Mouse (Mus musculus) hindbrain, embryonic 16.5 days (tissue): Measurements from ENCODE around the gene Rpl41. TPM values are rescaled to one million over a fixed set of nuclear protein-coding genes. Genes with fewer than 3 reads are reported as not detected.

Source experiments
- ATAC-seq: fragments of 200-750 bp; cut with Nextera tagmentation; 2 replicates; pipeline ENCODE4 v1.8.0; 2017; ENCODE audit warnings: moderate TSS enrichment, moderate library complexity
- H3K27ac ChIP-seq: fragments of 300-500 bp; sonication (generic); 2 replicates; pipeline ENCODE4 v1.5.1; 2014; ENCODE audit warnings: low read depth, mild to moderate bottlenecking, control low read depth, low read length, moderate library complexity
- H3K27me3 ChIP-seq: fragments of 300-500 bp; sonication (generic); replicated peaks from 2 replicates; pipeline ENCODE4 v1.6.1; 2014; ENCODE audit warnings: low read length; ENCODE audit not compliant: control insufficient read depth, insufficient read depth
- H3K36me3 ChIP-seq: fragments of 300-500 bp; sonication (generic); 2 replicates; pipeline ENCODE4 v1.6.1; 2014; ENCODE audit warnings: mild to moderate bottlenecking, low read length, moderate library complexity, mixed read lengths; ENCODE audit not compliant: control insufficient read depth, insufficient read depth
- H3K4me1 ChIP-seq: fragments of 300-500 bp; sonication (generic); 2 replicates; pipeline ENCODE4 v1.6.1; 2014; ENCODE audit warnings: low read depth, low read length; ENCODE audit not compliant: control insufficient read depth, insufficient read depth
- H3K4me2 ChIP-seq: fragments of 300-500 bp; sonication (generic); 2 replicates; pipeline ENCODE4 v1.6.1; 2014; ENCODE audit warnings: mild to moderate bottlenecking, low read length, control low read depth, moderate library complexity
- H3K4me3 ChIP-seq: fragments of 300-500 bp; sonication (generic); 2 replicates; pipeline ENCODE4 v1.5.1; 2014; ENCODE audit warnings: mild to moderate bottlenecking, low read length, control low read depth, moderate library complexity
- H3K9ac ChIP-seq: fragments of 300-500 bp; sonication (generic); 2 replicates; pipeline ENCODE4 v1.6.1; 2014; ENCODE audit warnings: low read depth, mild to moderate bottlenecking, control low read depth, low read length, moderate library complexity
- H3K9me3 ChIP-seq: fragments of 300-500 bp; sonication (generic); 2 replicates; pipeline ENCODE4 v1.6.1; 2014; ENCODE audit warnings: mild to moderate bottlenecking, low read length, moderate library complexity; ENCODE audit not compliant: control insufficient read depth
- WGBS: fragments of 180-500 bp; shearing (Covaris S2); extraction: QIAGEN DNeasy Blood & Tissue Kit; methylation state at CpG from one replicate; pipeline ENCODE4 v1.1.7; 2014; 5-methylcytosine and 5-hydroxymethylcytosine counted together
- microRNA-seq: library from miRNA; unstranded; fragments of <30 nt; microRNA quantifications from one replicate; pipeline ENCODE4, GENCODE M21; 2017
- polyA plus RNA-seq: library from polyadenylated mRNA; unstranded; fragments of >200 nt; fragmentation: Nextera tagmentation; extraction: Ambion mirVana; gene quantifications from 2 replicates; pipeline ENCODE4 v1.2.1, GENCODE M21; 2015

The Rpl41 gene
- polyA plus RNA-seq, 1 experiment from 2014 or later: 2,091 TPM

DNA sequence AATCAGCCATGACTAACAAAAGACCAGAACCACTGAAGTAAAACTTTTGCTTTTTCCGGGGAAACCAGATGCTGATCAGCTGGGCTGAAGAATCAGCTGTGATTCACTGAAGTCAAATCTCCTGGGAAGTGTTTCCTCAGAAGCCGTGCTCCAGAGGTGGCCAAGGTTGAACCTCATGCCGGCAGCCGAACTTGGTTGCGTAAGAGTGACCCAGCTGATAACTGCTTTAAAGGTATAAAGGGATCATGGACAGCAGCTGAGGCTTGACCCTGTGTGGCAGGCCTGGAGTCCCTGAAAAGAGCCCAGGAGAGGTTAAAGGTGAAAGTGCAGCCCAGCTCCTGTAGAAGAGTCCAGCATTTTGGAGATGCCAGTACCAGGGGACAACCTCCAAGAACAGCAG is 46.8 kb downstream of the Rpl41 start:
- Histone ChIP-seq H3K4me2 (no peak overlapping the region), H3K9ac (no peak overlapping the region), H3K36me3 (no peaks in the 10 kb centered on the region), H3K4me1 (peaks cover 13% of the 10 kb centered on the region), H3K27me3 (no peaks in the 10 kb centered on the region), H3K9me3 (no peaks in the 10 kb centered on the region), H3K4me3 (no peak overlapping the region), H3K27ac (no peak overlapping the region)
- ATAC-seq: no peak
- WGBS: 78% methylated on average over 5 of the region's 5 CpGs

DNA sequence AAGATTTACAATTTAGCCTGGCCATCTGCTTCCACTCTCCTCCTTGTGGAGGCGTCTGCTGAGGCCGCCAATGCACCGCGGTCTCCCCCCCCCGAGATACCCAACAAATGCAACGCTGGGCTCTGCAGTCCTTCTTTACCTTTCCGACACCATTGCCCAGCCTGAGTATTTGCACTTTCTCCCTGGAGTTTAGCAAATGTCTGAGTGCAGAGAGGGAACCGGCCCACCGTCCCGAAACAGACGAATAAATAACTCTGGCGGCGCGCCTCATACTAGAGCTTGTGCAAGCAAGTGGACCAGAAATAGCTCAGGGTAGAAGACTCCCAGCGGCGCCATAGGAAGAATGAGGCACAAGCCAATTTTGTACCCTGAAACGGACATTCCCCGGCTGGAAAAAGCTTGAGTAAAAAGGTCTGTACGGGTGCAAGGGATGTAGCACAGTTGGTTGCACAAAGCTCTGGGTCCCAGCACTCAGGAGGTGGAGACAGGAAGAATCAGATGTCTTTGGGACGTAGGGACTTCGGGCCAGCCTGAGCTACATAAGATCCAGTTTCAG is 49.9 kb downstream of the Rpl41 start:
- Histone ChIP-seq H3K36me3 (no peaks in the 10 kb centered on the region), H3K9ac (peak overlapping the region; percentile 69), H3K27me3 (no peaks in the 10 kb centered on the region), H3K27ac (peak overlapping the region; percentile 82), H3K4me1 (peaks cover 25% of the 10 kb centered on the region), H3K4me3 (peak overlapping the region; percentile 64), H3K4me2 (peak overlapping the region; percentile 79), H3K9me3 (no peaks in the 10 kb centered on the region)
- ATAC-seq: peak; percentile 38
- 1% methylated on average over 21 of the region's 21 CpGs for WGBS

DNA sequence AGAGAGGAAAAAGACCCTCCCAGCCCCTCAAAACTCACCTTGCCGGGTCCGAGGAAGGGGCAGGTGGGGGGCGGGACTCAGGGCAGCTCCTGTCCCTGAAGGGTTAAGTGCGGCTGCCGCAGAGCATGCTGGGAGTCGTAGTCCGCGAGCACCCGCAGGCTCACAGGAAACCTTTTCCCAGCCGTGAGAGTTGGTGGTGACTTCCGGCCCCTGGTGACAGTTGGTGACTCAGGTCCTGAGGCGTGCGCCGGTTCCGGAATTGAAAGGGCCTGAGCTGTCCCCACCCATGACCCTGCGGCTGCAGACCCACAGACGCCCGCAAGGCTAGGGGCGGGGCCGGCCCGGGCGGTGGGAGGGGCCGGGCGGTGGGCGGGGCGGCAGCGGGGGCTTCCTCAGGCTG is 50.5 kb downstream of the Rpl41 start, which contains the start of gene Myl6b:
TSS of gene Myl6b (minus strand) at position 96 of the 400 bp plus-strand sequence.
- Histone ChIP-seq H3K36me3 (no peaks in the 10 kb centered on the region), H3K4me3 (peak within 1 kb of the TSS; percentile 64), H3K27ac (peak within 1 kb of the TSS; percentile 82), H3K4me1 (peaks cover 25% of the 10 kb centered on the region), H3K9me3 (no peaks in the 10 kb centered on the region), H3K9ac (peak within 1 kb of the TSS; percentile 69), H3K27me3 (no peaks in the 10 kb centered on the region), H3K4me2 (peak within 1 kb of the TSS; percentile 79)
- ATAC-seq: peak; percentile 83
- 0% methylated on average over 27 of the region's 27 CpGs for WGBS

Small RNA genes lying within 50 kb of the gene (microRNA-seq; reads per million reads assigned to microRNA genes)
- gene Gm47275 (not detected), gene Mir6916 (not detected), gene Mir6917 (not detected)

Other genes starting within 250 kb of the Rpl41 start
- 18.2 and 20.9 TPM in 2 replicates for gene Pan2, start 246.0 kb downstream of the Rpl41 start, polyA plus RNA-seq
- gene Cnpy2, start 226.8 kb downstream of the Rpl41 start, polyA plus RNA-seq: 196 and 202 TPM in 2 replicates
- gene Cs, start 211.6 kb downstream of the Rpl41 start, polyA plus RNA-seq: 303 and 314 TPM in 2 replicates
- 11.4 and 32.3 TPM in 2 replicates for gene Coq10a, start 180.3 kb downstream of the Rpl41 start, polyA plus RNA-seq
- gene Ankrd52, start 172.2 kb downstream of the Rpl41 start, polyA plus RNA-seq: 9.9 and 12.1 TPM in 2 replicates
- gene Slc39a5, start 148.1 kb downstream of the Rpl41 start, polyA plus RNA-seq: 0.36 and 0.41 TPM in 2 replicates
- 126 and 150 TPM in 2 replicates for gene Nabp2, start 137.8 kb downstream of the Rpl41 start, polyA plus RNA-seq
- gene Rnf41, start 137.6 kb downstream of the Rpl41 start, polyA plus RNA-seq: 96.7 and 98.3 TPM in 2 replicates
- gene Smarcc2, start 90.1 kb downstream of the Rpl41 start, polyA plus RNA-seq: 136 and 168 TPM in 2 replicates
- 946 and 1,028 TPM in 2 replicates for gene Myl6, start 55.2 kb downstream of the Rpl41 start, polyA plus RNA-seq
- 6.7 and 7.1 TPM in 2 replicates for gene Myl6b, start 50.6 kb downstream of the Rpl41 start, polyA plus RNA-seq
- 13.5 and 16.6 TPM in 2 replicates for gene Esyt1, start 23.4 kb downstream of the Rpl41 start, polyA plus RNA-seq
- gene Zc3h10, start 1.5 kb downstream of the Rpl41 start, polyA plus RNA-seq: 16.7 and 17.0 TPM in 2 replicates
- gene Pa2g4, start 16.7 kb upstream of the Rpl41 start, polyA plus RNA-seq: 128 and 130 TPM in 2 replicates
- 1.3 and 1.6 TPM in 2 replicates for gene Erbb3, start 40.3 kb upstream of the Rpl41 start, polyA plus RNA-seq
- gene Rps26, start 77.4 kb upstream of the Rpl41 start, polyA plus RNA-seq: 296 and 313 TPM in 2 replicates
- gene Ikzf4, start 96.7 kb upstream of the Rpl41 start, polyA plus RNA-seq: 15.3 and 18.9 TPM in 2 replicates
- gene Suox, start 124.8 kb upstream of the Rpl41 start, polyA plus RNA-seq: 14.9 and 16.1 TPM in 2 replicates
- 118 and 130 TPM in 2 replicates for gene Rab5b, start 147.0 kb upstream of the Rpl41 start, polyA plus RNA-seq
- gene Pmel, start 154.9 kb upstream of the Rpl41 start, polyA plus RNA-seq: 0.83 and 0.97 TPM in 2 replicates
- gene Cdk2, start 155.7 kb upstream of the Rpl41 start, polyA plus RNA-seq: 18.3 and 24.2 TPM in 2 replicates
- gene Dgka, start 195.6 kb upstream of the Rpl41 start, polyA plus RNA-seq: 7.4 and 8.8 TPM in 2 replicates
- 40.8 and 46.3 TPM in 2 replicates for gene Pym1, start 198.6 kb upstream of the Rpl41 start, polyA plus RNA-seq
- 0.45 and 0.74 TPM in 2 replicates for gene Mmp19, start 241.6 kb upstream of the Rpl41 start, polyA plus RNA-seq